Mouse (Mus musculus) C2C12 (cell line): ENCODE results near the gene Cyp2s1. TPM values are rescaled to one million over a fixed set of nuclear protein-coding genes. Genes with fewer than 3 reads are reported as not detected.
A peak's percentile ranks its signal among the peaks of the same experiment; 100 is the strongest.
"Not testable (repeated sequence)": the region's sequence is repeated elsewhere in the genome, so short reads cannot be mapped to it uniquely, and the experiment has no call there.

Experiments used
- H3K27me3 ChIP-seq: one replicate; pipeline ENCODE4 v1.6.1; 2011; ENCODE audit not compliant: control insufficient read depth, insufficient read depth, insufficient read length
- H3K36me3 ChIP-seq: one replicate; pipeline ENCODE4 v1.6.1; 2011; ENCODE audit not compliant: control insufficient read depth, insufficient read depth
- H3K4me3 ChIP-seq: one replicate; pipeline ENCODE4 v1.5.1; 2011; ENCODE audit warnings: mild to moderate bottlenecking, control low read depth; ENCODE audit not compliant: poor library complexity, insufficient read depth, severe bottlenecking
- H3K79me2 ChIP-seq: one replicate; pipeline ENCODE4 v1.6.1; 2011; ENCODE audit not compliant: control insufficient read depth, insufficient read depth
- H3K79me3 ChIP-seq: one replicate; pipeline ENCODE4 v1.6.1; 2011; ENCODE audit warnings: low read depth, control low read depth
- H3ac ChIP-seq: one replicate; pipeline ENCODE3; 2011; ENCODE audit warnings: low read depth; ENCODE audit not compliant: control insufficient read depth, insufficient read length
- CEBPB ChIP-seq: IDR thresholded peaks from one replicate; pipeline ENCODE4 v1.6.1; 2011; ENCODE audit warnings: low read depth, mild to moderate bottlenecking, control low read depth, moderate library complexity
- CTCF ChIP-seq: IDR thresholded peaks from one replicate; pipeline ENCODE4 v1.5.1; 2011; ENCODE audit not compliant: control insufficient read depth, insufficient read depth, insufficient read length
- FOSL1 ChIP-seq: IDR thresholded peaks from one replicate; pipeline ENCODE4 v1.8.0; 2011; ENCODE audit warnings: mild to moderate bottlenecking, low read length; ENCODE audit not compliant: poor library complexity, insufficient read depth, severe bottlenecking
- MAX ChIP-seq: IDR thresholded peaks from one replicate; pipeline ENCODE4 v1.6.1; 2011; ENCODE audit warnings: mild to moderate bottlenecking, control low read depth
- MYOD1 ChIP-seq: IDR thresholded peaks from one replicate; pipeline ENCODE4 v1.6.1; 2011; ENCODE audit warnings: low read depth; ENCODE audit not compliant: control insufficient read depth, insufficient read length
- MYOG ChIP-seq: IDR thresholded peaks from one replicate; pipeline ENCODE4 v1.6.1; 2011; ENCODE audit not compliant: control insufficient read depth, insufficient read length; ENCODE audit errors: extremely low read depth
- USF1 ChIP-seq: IDR thresholded peaks from one replicate; pipeline ENCODE4 v1.6.1; 2011; ENCODE audit warnings: low read depth, mild to moderate bottlenecking, control low read depth, moderate library complexity
- polyA plus RNA-seq: library from polyadenylated mRNA; unstranded; fragments of >200 nt; fragmentation: generic; extraction: Trizol; gene quantifications from one replicate; pipeline ENCODE4 v1.2.1, GENCODE M21; 2012; ENCODE audit warnings: missing spikeins

The Cyp2s1 gene
- polyA plus RNA-seq, 1 experiment: 0.15 TPM

GRCm38 (mm10) chr7:25799369-25799768, 17.3 kb downstream of the Cyp2s1 start:
- H3K79me2 ChIP-seq: no peaks in the 10 kb centered on the region
- H3K79me3 ChIP-seq: no peaks in the 10 kb centered on the region
- H3K4me3 ChIP-seq: no peak overlapping the region
- TF ChIP-seq CEBPB (no peak), MYOG (no peak), USF1 (no peak), FOSL1 (no peak), MYOD1 (no peak), MAX (no peak), CTCF (no peak)
- no peaks in the 10 kb centered on the region for H3K36me3 ChIP-seq
- H3K27me3 ChIP-seq: no peaks in the 10 kb centered on the region
- H3ac ChIP-seq: no peak overlapping the region

GRCm38 (mm10) chr7:25798540-25798939, 18.2 kb downstream of the Cyp2s1 start:
- H3K79me3 ChIP-seq: no peaks in the 10 kb centered on the region
- H3K79me2 ChIP-seq: no peaks in the 10 kb centered on the region
- TF ChIP-seq MYOD1 (no peak), MAX (no peak), USF1 (no peak), FOSL1 (no peak), CTCF (no peak), CEBPB (no peak), MYOG (no peak)
- H3ac ChIP-seq: no peak overlapping the region
- no peaks in the 10 kb centered on the region for H3K27me3 ChIP-seq
- no peaks in the 10 kb centered on the region for H3K36me3 ChIP-seq
- no peak overlapping the region for H3K4me3 ChIP-seq

GRCm38 (mm10) chr7:25794775-25795174, 21.9 kb downstream of the Cyp2s1 start:
- Histone ChIP-seq H3K79me3 (peaks cover 5% of the 10 kb centered on the region), H3K36me3 (no peaks in the 10 kb centered on the region), H3K4me3 (no peak overlapping the region), H3K27me3 (no peaks in the 10 kb centered on the region), H3ac (no peak overlapping the region), H3K79me2 (peaks cover 8% of the 10 kb centered on the region)
- TF ChIP-seq MAX: no peak
- no peak for TF ChIP-seq MYOD1
- TF ChIP-seq USF1: no peak
- TF ChIP-seq CTCF: no peak
- no peak for TF ChIP-seq MYOG
- no peak for TF ChIP-seq CEBPB
- TF ChIP-seq FOSL1: no peak

- Histone ChIP-seq H3K79me2 (peaks cover 19% of the 10 kb centered on the region), H3K4me3 (no peak overlapping the region), H3K79me3 (peaks cover 8% of the 10 kb centered on the region), H3K27me3 (no peaks in the 10 kb centered on the region), H3ac (no peak overlapping the region), H3K36me3 (no peaks in the 10 kb centered on the region)
- TF ChIP-seq FOSL1 (no peak), USF1 (no peak), CEBPB (no peak), CTCF (no peak), MAX (no peak), MYOD1 (no peak), MYOG (no peak)
Measured at GRCm38 (mm10) chr7:25793679-25794078, 23.0 kb downstream of the Cyp2s1 start.

GRCm38 (mm10) chr7:25792966-25793365, 23.7 kb downstream of the Cyp2s1 start:
- H3ac ChIP-seq, H3K27me3 ChIP-seq, H3K36me3 ChIP-seq, H3K4me3 ChIP-seq: not testable (repeated sequence)
- H3K79me3 ChIP-seq: peaks cover 11% of the 10 kb centered on the region
- H3K79me2 ChIP-seq: peaks cover 26% of the 10 kb centered on the region

- Histone ChIP-seq H3ac (no peak overlapping the region), H3K79me3 (peaks cover 33% of the 10 kb centered on the region), H3K27me3 (no peaks in the 10 kb centered on the region), H3K36me3 (peaks cover 10% of the 10 kb centered on the region), H3K79me2 (peaks cover 49% of the 10 kb centered on the region), H3K4me3 (no peak overlapping the region)
- TF ChIP-seq FOSL1: no peak
- no peak for TF ChIP-seq CTCF
- no peak for TF ChIP-seq MYOG
- no peak for TF ChIP-seq USF1
- TF ChIP-seq MAX: no peak
- TF ChIP-seq MYOD1: no peak
- peak; percentile 93 for TF ChIP-seq CEBPB
Measured at GRCm38 (mm10) chr7:25790615-25791014, 26.1 kb downstream of the Cyp2s1 start.
